Mouse (Mus musculus) cerebellum, adult (tissue): ENCODE data around the gene Slc39a13.
"Not testable (repeated sequence)": the region's sequence is repeated elsewhere in the genome, so short reads cannot be mapped to it uniquely, and the experiment has no call there.

ENCODE experiments used
- ATAC-seq: cut with Nextera tagmentation; 2 replicates; pipeline ENCODE4 v1.9.2; 2017; ENCODE audit warnings: mild to moderate bottlenecking, moderate library complexity, mixed read lengths; ENCODE audit not compliant: insufficient number of reproducible peaks, low FRiP score, low TSS enrichment

Slc39a13 gene

DNA sequence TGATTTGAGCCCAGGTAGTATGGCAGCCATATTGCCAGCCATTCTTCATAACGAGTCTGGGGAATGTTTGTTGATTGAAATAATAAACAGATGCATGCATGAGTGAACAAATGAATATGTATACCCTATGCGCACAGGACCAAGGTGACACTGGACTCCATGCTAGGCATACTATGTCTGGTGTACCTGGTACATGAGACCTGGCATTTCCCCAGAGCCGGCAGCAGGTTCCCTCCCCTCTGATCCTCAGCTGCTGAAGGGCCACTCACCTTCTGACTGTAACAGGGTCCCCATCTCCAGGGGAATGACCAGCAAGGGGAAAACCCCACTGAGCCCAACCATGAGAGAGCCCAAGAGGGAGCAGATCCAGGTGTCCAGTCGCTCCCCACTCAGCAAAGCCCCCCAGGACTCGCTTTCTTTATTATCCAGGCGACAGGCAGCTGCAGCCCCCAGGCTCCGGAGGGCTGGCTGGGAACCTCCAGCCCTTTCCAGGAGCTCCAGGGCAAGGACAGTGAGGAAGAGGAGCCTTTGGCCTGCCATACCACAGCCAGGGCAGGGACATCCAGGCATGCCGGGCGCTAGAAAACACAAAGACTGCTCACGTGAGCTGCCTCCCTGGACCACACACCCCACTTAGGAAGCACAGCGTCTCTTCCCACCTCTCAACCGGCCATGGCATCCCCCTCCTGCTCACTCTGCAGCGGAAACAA, 1.9 kb downstream of the Slc39a13 start:
- no peak for ATAC-seq

DNA sequence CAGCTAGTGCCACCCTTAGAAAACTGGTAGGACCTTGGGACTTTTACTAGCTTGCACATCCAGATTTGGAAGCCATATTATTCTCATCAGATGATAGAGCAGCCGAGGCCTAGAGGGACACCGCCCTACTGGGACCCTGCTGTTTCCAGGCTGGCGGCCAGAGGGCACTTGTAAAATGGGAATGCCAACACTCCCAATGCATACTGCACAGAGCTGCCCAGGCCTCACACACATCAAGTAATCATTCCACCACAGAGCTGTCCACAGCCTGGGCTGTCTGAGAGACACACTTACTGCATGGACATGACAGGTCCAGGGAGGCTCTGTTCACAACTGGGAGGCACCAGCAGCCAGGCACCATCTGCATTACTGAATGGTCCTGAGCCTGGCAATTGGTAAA, 3.8 kb downstream of the Slc39a13 start:
- ATAC-seq: no peak

DNA sequence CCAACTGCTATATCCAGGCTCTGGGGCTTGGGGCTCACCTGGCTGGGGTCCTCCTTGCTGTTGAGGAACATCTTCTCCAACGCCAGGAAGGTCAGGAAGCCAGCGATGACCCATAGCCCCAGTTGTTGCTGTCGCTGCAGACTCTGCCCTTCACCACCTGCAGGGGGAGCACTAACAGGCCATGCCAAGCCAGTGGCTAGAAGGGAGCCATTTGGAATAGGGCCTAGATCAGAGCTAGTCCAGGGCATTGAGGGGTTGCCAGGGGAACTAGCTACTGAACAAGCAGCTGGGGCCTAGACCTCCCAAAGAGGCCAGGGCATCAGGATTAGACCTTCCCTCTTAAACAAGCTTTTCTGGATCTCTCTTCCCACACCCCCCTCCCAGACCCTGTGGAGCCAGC, 4.7 kb downstream of the Slc39a13 start:
- no peak for ATAC-seq

DNA sequence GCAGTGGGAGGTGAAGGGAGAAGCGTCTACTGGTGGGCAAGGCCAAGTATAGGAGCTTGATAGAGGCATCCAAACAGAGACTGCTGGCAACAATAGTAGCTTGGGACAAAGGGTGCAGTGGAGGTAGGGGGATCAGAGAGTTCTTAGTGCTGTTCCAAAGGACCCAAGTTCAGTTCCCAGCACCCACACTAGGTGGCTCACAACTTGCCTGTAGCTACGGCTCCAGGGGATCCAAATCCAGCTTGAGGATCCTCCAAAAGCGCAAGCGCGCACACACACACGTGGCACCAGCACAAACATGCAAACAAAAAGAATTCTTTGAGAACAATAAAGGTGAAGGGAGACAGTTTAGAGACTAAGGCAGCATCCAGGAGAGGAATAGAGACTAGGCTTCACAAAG, 6.0 kb downstream of the Slc39a13 start:
- ATAC-seq: no peak

DNA sequence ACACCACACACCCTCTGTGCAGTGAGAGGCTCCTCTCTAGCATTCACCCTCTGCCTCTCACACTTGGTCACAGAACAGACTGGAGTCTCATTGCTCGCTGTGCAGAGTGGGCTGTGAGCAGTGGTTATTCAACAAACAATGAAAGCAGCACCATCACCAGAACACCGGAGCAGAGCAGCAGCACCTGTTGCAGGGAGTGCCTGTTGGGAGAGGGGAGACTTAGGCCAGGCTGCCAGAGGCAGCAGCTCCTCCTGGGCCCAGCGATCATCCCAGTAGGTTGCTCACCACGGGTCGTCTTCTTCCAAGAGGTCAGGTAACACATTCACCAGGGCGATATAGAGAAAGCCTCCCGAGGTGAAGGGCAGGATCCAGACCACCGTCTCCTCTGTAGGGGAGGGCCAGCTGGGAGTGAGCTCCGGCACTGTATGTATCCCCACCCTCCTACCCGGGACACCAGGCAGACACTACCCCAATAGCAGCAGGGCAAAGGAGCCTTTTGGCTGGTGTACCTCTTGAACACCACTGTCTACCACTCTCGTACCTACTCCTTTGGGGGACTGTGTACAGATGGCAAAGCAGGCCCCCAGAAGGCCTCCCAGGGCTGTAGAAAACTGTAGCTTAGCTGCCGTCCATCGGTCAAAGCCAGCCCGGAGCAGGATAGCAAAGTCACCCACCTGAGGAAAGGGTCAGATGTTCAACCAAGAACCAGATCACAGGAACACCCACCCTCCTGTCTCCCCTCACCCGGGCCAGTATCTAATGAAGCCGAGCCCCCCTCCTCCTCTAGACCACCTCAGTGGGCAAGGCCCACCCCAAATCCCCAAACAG, 7.2 kb downstream of the Slc39a13 start:
- ATAC-seq: no peak

DNA sequence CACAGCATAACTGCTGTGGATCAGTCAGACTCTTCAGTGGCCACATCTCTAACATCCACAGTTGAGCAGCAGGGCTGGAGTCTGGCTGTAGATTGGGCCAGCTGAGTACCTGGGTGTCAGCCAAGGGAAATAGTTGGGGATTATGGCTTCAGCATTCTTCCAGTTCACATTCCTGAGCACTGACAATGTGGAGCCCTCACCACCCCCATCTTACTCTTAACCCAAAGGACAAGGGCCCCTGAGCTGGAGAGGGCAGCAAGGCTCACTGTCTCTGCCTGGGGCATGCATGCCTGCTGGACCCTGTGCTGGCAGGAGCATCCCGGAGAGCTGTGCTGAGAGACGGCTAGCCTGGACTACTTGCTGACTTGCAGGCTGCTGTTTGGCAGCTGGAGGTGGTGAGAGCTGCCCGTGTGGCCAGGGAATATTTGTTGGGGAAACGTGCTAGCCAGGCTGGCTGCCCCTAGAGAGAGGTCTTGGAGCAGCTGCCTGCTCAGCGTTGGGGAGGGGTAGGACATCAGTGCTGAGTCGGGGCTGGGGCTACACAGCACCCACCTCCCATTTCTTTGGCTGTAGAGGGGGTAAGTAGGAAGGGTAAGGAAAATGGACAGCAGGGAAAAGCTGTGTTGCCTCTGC, 8.3 kb downstream of the Slc39a13 start:
- no peak for ATAC-seq

DNA sequence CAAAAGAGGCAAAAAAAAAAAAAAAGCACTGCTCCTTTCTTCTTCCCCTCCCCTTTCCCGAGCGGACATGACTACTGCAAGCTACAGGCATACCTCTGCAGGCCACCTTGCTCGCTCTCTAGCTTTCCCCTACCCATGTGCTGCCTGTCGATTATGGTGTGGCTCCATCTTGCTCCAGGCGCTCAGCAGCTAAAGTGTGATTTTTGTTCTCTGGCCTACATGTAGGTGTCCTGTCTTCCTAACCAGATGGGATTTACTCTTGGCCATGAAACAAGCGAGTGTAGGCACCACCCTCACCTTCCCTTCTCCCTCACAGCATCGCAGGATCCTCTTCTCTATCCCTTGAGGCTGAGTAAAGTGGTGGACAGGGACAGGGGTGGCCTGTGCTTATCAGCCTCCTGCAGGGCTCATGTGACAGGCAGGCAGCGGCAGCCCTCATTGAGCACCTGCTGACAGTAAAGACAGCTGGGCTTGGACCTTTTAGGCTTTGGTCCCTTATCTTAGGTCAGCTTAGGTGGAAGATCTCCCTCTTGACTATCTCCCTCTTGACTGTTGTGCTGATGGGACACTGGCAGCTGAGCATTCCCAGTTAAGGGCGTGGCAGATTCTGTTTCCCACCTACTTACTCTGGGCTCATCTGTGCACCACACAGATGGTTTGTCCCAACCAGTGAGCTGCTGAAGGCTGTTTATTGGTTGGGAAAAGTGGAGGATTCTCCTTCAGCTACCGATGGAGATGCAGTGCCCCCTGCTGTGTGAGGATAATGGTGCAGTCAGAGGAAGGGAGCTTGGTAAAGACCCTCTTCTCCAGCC, 9.5 kb downstream of the Slc39a13 start:
- no peak for ATAC-seq

DNA sequence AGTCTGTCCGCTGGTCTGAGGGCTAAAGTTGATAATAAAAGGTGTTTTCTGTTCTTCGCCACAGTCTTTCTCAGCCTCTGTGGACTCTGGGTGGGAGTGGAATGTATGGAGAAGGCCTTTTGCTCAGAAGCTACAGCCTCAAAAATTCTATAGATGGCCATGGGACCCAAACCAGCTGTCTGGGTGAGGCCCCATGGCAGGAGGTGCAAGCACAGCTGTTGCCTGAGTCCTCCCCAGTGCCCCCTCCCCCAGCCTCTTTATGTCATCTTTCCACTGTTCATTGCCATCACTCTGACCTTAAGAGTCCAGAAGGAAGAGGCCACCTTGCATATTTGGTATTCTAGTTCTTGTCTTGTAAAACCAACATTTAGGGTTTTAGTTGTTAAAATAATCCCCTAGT, 10.8 kb downstream of the Slc39a13 start:
- no peak for ATAC-seq

DNA sequence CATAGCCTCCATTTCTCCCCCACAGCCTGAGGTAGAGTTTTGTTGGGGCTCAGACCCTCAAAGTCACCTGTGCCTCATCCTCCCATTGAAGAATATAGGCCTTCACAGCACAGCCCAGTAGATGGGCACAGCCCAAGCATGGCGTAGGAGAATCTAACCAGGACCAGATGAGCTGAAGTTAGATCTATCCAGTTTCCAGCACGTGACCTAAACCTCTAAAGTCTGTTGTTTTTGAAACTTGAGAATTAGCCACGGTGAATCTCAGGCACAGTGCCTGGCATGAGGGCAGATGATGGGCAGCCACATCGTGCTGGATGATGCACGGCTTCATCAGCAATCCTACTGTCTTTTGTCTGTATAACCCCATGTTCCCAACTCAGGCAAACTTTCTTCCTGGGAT, 11.8 kb downstream of the Slc39a13 start:
- ATAC-seq: no peak

DNA sequence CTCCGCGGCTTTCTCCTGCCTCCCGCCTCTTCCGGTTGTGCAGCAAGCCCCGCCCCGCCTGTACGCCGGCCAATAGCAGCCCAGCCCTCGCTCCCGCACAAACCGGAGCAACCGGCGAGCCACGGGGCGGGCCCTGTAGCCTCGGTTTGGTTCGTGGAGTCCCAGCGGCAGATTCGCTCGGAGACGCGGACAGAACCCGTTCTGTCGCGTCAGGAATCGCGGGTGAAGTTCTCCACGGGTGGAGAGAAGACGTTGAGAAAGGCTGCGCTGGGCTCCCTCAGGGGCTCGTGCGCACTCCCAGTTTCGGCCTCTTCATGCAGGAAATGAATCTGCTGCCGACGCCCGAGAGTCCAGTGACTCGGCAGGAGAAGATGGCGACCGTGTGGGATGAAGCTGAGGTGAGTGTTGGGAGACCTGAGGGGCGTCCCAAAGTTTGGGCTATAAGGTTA, 16.3 kb downstream of the Slc39a13 start, which contains the start of gene Psmc3:
Psmc3 (plus strand) TSS at position 76 of the 449 bp plus-strand sequence.
- ATAC-seq: peak; percentile 97

DNA sequence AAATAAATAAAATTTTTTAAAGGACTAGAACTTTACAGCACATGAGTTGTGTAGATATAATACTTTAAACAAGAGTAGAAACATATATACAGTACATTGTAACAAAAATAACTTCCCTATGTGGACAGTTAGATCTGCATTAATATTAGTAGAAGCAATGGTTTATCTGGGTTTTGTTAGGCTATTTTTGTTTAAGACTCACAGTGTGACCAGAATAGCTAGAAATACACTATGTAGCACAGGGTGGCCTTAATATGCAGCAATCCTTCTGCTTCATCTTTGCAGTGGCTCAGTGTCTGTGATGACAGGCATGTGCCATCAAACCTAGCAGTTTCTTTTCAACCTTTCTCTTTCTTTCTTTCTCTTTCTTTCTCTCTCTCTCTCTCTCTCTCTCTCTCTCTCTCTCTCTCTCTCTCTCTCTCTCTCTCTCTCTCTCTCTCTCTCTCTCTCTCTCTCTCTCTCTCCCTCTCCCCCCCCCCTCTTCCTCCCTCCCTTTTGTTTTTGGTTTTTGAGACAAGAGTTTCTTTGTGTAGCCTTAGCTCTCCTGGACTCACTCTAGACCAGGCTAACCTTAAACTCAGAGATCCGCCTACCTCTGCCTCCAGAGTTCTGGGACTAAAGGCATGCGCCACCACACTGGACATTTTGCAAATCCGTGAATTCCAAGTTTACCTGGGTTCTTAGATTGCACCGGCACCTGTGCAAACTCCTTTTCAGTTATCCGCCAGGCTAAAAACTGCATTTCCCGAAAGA, 16.9 kb downstream of the Slc39a13 start:
- 0 out of 2 replicates have a peak, but pooled peaks have one; percentile 17 for ATAC-seq

DNA sequence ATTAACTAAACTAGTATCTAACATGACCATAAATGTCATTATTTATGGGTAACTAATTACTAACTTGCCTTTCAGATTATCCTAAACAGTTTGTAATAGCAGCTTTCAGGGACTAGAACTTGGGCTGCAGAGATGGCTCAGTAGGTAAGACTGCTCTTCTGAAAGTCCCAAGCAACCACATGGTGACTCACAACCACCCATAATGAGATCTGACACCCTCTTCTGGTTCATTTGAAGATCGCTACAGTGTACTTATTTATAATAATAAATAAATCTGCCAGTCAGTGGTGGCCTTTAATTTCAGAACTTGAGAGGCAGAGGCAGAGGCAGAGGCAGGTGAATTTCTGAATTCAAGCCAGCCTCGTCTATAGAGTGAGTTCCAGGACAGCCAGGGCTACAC, 17.5 kb downstream of the Slc39a13 start:
- ATAC-seq: no peak

DNA sequence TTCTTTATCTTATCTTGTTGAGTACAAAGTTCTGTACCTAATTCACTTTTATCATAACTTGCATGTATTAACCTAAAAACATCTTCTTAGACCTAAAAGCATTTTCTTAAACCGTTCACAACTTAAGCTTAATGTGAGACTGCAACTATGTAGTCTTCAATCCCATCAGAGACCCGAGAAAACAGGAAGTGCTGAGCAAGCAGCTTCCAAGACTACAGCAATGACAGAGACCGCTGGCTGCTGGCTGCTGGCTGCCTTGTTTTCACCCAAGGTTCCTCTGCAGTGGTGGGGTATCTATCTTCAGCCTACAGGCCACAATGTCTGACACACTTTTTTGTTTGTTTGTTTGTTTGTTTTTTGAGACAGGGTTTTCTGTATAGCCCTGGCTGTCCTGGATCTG, 18.3 kb downstream of the Slc39a13 start:
- ATAC-seq: no peak

DNA sequence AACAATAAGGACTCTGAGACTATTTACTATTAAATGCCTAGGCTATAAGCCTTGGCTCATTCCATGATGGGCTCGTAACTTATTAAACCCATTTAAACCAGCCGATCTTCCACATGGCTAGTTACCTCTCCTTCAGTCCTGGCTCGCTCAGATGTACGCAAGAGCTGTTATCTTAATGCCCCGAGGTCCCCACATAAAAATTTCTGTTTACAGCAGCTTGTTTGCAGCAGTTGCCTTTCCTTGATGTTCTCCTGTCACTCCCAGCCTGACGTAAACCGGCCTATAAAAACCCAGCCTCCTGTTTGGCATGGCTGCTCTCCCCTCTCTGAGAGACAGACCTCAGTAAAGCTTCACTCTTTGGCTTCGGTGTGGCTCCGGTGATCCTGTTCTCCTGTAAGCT, 22.9 kb downstream of the Slc39a13 start:
- no peak for ATAC-seq

DNA sequence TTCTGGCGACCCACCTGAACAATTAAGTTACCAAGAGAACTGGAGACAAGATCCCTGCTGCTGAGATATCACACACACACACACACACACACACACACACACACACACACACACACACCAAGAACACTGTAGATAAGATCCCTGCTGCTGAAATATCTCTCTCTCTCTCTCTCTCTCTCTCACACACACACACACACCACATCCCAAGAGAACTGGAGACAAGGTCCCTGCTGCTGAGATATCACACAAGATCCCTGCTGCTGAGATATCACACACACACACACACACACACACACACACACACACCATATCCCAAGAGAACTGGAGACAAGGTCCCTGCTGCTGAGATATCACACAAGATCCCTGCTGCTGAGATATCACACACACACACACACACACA, 24.4 kb downstream of the Slc39a13 start:
- not testable (repeated sequence) for ATAC-seq

DNA sequence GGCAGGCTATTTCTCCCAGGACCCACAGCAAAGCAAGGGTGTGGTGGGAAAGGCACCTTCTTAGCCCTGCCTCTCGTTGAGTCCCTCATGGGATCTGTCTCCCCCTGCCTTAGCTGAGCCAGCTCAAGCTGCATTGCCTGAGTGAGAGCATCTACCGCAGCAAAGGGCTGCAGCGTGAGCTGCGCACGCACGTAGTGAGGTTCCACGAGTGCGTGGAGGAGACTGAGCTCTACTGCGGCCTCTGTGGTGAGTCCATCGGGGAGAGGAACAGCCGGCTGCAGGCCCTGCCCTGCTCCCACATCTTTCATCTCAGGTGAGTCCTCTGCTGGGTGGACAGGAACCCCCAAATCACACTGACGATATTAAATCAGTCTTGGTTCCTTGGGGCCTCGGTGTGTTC, 25.5 kb downstream of the Slc39a13 start:
- ATAC-seq: no peak

DNA sequence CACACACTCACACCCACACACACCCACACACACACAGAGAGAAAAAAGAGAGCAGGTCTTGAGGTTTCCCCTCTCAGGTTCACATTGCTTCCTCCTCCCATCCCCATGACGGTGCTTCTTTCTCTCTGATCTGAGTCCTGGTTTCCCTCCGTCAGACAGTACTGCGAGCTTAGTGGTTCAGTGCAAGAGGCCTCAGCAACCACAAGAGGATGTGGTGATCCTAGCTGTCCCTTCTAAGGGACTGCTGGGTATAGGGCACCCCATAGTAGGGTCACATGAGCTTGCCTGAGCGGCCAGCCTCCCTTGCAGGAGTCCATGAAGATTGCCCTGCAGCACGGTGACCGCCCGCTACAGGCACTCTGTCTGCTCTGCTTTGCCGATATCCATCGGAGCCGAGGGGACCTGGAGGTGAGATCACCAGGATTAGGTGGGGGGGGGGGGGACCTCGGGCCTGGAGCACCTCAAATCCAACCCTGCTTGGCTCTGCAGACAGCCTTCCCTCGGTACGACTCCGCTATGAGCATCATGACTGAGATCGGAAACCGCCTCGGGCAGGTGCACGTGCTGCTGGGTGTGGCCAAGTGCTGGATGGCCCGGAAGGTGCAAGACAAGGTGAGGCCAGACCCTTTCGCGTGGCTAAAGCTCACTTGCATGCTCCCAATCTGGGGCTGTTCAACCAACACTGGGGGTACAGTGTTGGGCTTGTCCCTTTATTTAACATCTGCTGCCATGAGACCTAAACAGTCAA, 27.4 kb downstream of the Slc39a13 start:
- no peak for ATAC-seq

DNA sequence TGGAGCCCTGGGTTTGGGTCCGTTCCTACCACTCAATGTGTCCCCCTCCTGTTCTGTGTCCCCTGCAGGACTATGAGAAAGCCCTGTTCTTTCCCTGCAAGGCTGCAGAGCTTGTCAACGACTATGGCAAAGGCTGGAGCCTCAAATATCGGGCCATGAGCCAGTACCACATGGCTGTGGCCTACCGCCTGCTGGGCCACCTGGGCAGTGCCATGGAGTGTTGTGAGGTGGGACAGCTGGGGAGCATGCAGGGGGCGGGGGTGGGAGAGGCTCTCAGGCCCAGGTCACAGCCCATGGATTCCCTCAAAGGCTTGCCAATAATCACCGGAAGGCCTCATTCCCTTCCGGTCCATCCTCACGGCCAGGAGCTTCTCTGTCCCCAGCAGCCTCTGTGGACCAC, 28.4 kb downstream of the Slc39a13 start:
- no peak for ATAC-seq

DNA sequence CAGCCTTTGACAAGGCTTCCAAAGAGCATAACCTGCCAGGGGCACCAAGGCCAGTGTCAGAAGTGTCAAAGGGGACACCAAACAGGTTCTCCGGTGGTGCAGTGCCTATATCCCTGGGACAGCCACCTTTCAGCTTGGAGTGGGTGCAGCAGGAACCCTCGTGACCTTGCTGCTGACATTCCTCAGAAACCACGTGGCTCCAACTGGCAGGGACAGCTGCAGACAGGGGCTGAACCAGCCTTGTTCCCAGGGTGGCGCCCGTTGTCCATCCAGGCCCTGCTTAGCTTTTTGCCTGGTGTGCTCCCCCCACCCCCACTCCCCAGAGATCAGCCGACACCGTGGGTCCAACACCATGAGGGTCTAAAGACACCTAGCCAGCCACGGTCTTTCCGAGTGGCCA, 34.8 kb downstream of the Slc39a13 start, which contains the start of gene Rapsn:
Rapsn (plus strand) TSS at position 236 of the 400 bp plus-strand sequence.
- ATAC-seq: no peak
